Mouse (Mus musculus) liver, adult 2 months (tissue): ENCODE measurements around the gene Prkar2b.

Experiments
- CTCF ChIP-seq: fragments of 200-500 bp; IDR thresholded peaks from 2 replicates; pipeline ENCODE4 v1.5.1; 2011; ENCODE audit warnings: low read depth, low read length, control low read depth
- POLR2A ChIP-seq: fragments of 200-500 bp; IDR thresholded peaks from 2 replicates; pipeline ENCODE4 v1.6.1; 2011; ENCODE audit warnings: low read length, control low read depth; ENCODE audit not compliant: insufficient read depth; ENCODE audit errors: extremely low read depth

DNA sequence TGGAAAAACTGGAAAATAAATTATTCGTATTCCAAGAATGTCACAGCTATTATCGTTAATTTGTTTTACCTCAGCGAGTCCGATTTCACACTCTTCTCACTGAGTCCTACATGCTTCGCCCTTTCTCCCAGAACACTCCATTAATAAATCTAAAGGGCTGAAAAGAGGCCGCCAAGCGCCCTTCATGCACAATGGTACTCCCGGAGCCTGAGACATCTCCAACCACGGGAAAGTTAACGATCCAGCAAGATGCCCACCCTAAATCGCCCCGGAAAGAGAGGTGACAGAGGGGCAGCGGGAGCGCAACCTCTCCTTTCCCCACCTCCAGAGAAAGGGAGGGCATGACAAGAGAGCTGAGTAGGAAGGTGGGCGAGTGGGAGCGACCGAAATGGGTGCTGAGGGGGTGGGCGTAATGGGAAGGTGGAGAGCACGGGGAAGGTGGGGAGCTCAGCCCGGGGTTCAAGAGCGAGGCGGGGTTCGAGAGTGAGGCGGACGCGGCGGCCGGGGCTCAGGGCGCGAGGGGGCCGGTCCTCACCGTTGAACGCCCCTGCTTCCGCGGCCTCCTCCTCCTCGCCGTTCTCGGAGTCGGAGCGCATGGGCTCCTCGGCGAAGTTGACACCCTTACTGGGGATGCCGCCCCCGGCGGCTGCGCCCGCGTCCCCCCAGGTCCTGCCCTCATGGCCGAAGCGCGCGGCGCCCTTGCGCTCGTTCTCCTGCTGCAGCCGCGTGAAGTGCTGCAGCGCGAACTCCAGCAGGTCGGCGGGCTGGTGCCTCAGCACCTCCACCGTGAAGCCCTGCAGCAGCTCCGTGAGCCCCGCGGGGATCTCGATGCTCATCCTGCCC lies 628 bp downstream of the Prkar2b start:
- TF ChIP-seq POLR2A (no peak), CTCF (no peak)
